Mouse (Mus musculus) layer of hippocampus, postnatal 25 days (tissue): Measurements from ENCODE around the gene Olfr1141. TPM values are rescaled to one million over a fixed set of nuclear protein-coding genes. Genes with fewer than 3 reads are reported as not detected.

Experiments
- DNase-seq, 2 experiments: peaks; one replicate each; pipeline ENCODE4 v3.0.0; 2022; ENCODE audit warnings: mixed read lengths in 2 of 2, low spot score in 1 of 2; ENCODE audit errors: extremely low spot score in 1 of 2
- total RNA-seq, 2 experiments: library from RNA; stranded (reverse); gene quantifications; 2 replicates each; pipeline ENCODE4 v1.2.3; 2021

Olfr1141 gene
- not detected for total RNA-seq

GRCm38 (mm10) chr2:87753891-87754290 lies at the start of gene Olfr1141:
Olfr1141 (minus strand) TSS chr2:87753991.
- DNase-seq = no peak

DNA sequence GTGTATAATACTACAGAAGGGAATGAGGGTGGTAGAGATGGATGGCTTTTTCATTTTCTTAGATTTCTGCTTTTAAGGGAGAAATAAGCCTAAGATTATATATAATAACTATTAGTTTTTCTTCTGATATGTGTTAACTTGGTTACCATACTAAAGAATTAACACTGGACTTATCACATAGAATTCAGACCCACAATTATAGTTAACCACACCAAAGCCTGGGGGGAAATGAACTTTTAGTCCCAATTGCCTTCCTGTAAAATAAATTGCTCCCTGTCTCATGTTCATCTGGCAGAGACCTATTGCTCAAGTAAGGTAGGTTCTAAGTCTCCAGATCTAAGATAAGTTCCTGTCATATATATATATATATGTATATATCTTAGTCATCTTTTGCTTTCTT lies 46.5 kb upstream of the Olfr1141 start, which contains the start of gene Olfr1143:
Olfr1143 (plus strand) TSS at position 301 of the 400 bp plus-strand sequence.
- no peak for DNase-seq

DNA sequence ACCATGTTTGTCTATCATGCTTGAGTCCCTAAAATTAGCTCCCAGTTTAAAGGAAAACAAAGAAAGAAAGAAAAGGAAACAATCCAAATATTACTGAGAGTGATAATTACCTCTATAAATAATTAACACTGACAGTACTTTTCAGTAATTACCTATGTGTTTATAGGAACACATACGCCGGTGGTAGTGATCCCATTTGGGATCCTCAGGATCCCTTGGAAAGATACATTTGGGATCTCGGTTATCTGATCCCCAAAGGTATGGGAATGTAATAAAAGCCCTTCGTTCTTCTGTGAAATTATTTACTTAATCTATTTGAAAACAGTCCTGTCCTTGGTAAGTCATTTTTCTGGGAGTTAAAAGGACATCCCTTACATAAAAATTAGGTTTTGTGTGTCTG lies 25.4 kb upstream of the Olfr1141 start, which contains the start of gene Olfr152:
Olfr152 (plus strand) TSS at position 301 of the 400 bp plus-strand sequence.
- no peak for DNase-seq

DNA sequence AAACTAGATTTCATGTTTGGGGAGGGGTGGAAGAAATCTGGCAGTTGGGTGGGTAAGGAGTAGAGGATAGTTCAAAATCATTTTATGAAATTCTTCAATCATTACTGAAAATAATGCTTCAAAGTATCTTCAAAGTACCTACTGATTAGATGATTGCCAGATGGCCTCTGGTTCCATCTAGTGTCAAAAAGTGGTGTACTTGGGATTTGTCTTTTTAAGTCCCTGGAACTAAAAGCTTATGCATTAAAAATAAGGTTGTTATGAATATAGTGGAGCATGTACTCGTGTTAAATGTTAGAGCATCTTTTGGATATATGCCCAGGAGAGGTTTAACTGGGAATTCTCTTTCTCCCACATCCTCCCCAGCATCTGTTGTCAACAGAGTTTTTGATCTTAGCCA lies 22.4 kb upstream of the Olfr1141 start:
- DNase-seq = no peak

DNA sequence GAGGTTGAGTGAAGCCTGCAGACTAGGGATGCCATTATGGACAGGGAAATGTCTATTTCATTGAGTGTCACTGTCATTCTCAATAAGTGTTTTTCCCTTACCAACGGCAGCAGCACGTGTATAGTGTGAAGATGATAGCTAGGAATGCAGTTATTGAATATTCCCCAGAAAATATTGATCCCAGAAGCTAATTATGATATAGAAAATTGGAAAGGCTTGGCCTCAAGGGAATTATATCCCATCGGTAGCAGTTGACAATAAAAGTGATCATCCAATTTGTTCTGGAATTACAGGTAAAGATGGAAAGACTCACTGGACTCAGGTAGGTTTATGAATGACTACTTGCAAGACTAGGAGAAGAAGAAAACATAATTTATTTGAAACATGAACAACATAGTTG lies 10.3 kb downstream of the Olfr1141 start, which contains the start of gene Olfr1140:
Olfr1140 (plus strand) TSS at position 301 of the 400 bp plus-strand sequence.
- DNase-seq = no peak

DNA sequence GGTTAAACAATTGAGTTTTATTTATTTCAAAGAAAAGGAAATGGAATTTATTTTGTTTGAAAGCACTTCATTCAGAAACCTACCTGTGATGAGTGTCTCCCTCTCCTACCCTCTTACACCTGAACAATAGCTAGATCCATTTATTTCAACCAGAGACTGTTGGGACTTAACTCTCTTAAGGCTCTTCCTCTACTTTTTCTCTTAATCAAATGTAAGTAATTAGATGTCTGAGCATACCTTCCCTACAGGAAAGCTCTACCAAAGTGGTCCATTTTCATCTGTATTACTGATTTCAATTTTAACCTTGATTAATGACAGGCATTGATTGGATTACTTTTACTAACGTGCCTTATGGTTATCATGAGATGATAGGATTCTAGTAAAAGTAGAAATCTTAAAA lies 13.9 kb downstream of the Olfr1141 start, which contains the start of gene Olfr1138:
Olfr1138 (minus strand) TSS at position 101 of the 400 bp plus-strand sequence.
- DNase-seq = no peak

DNA sequence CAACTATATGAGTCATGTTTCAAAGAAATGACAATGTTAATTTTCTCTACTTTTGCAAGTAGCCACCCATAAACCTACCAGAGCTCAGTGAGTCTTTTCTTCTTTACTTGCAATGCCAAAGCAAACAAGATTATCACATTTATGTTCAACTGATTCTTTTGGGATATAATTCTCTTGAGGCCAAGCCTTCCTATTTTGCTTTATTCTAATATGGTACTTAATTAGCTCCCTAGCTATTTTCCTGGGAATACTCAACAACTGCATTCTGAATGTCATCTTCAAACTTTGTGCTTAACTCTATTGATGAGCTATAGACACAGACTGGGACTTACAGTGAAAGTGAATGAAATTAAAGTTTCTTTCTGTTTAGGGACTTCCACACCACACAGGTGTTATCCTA lies 40.7 kb downstream of the Olfr1141 start, which contains the start of gene Olfr1137:
Olfr1137 (minus strand) TSS at position 101 of the 400 bp plus-strand sequence.
- no peak for DNase-seq

Other genes with a start within 250 kb of the Olfr1141 start
- not detected for gene Pramel6, start 247.4 kb downstream of the Olfr1141 start, total RNA-seq
- not detected for gene Olfr153, start 222.2 kb downstream of the Olfr1141 start, total RNA-seq
- not detected for gene Olfr1128, start 208.4 kb downstream of the Olfr1141 start, total RNA-seq
- gene Olfr1129, start 180.1 kb downstream of the Olfr1141 start, total RNA-seq = not detected
- gene Olfr1130, start 147.8 kb downstream of the Olfr1141 start, total RNA-seq = not detected
- not detected for gene Olfr1131, start 126.9 kb downstream of the Olfr1141 start, total RNA-seq
- gene Olfr1132, start 116.5 kb downstream of the Olfr1141 start, total RNA-seq = not detected
- gene Olfr1133, start 106.6 kb downstream of the Olfr1141 start, total RNA-seq = not detected
- not detected for gene Olfr1134, start 95.5 kb downstream of the Olfr1141 start, total RNA-seq
- not detected for gene Olfr1135, start 80.3 kb downstream of the Olfr1141 start, total RNA-seq
- gene Olfr1136, start 60.0 kb downstream of the Olfr1141 start, total RNA-seq = not detected
- not detected for gene Olfr1137, start 40.8 kb downstream of the Olfr1141 start, total RNA-seq
- not detected for gene Olfr1138, start 14.0 kb downstream of the Olfr1141 start, total RNA-seq
- not detected for gene Olfr1140, start 10.2 kb downstream of the Olfr1141 start, total RNA-seq
- not detected for gene Olfr152, start 25.5 kb upstream of the Olfr1141 start, total RNA-seq
- gene Olfr1143, start 46.6 kb upstream of the Olfr1141 start, total RNA-seq = not detected
- not detected for gene Olfr1145, start 55.8 kb upstream of the Olfr1141 start, total RNA-seq
- not detected for gene Olfr1148, start 76.5 kb upstream of the Olfr1141 start, total RNA-seq
- gene Olfr1150-ps1, start 90.0 kb upstream of the Olfr1141 start, total RNA-seq = not detected
- not detected for gene Olfr1151, start 101.9 kb upstream of the Olfr1141 start, total RNA-seq
- not detected for gene Olfr1152, start 112.5 kb upstream of the Olfr1141 start, total RNA-seq
- not detected for gene Olfr1153, start 141.0 kb upstream of the Olfr1141 start, total RNA-seq
- gene Olfr1154, start 151.2 kb upstream of the Olfr1141 start, total RNA-seq = not detected
- not detected for gene Olfr1155, start 191.1 kb upstream of the Olfr1141 start, total RNA-seq
- gene Olfr1156, start 199.1 kb upstream of the Olfr1141 start, total RNA-seq = under 1 TPM in 1 of 2 experiments, not detected in 1; 0.14 TPM
- gene Olfr1157, start 214.3 kb upstream of the Olfr1141 start, total RNA-seq = not detected
- not detected for gene Olfr74, start 220.7 kb upstream of the Olfr1141 start, total RNA-seq
- gene Olfr1158, start 236.1 kb upstream of the Olfr1141 start, total RNA-seq = not detected